Mouse (Mus musculus) adrenal gland, adult 18-20 months (tissue): Measurements from ENCODE around the gene Met. TPM values are rescaled to one million over a fixed set of nuclear protein-coding genes. Genes with fewer than 3 reads are reported as not detected.

Experiments used
- DNase-seq, 2 experiments: peaks; one replicate each; pipeline ENCODE4 v3.0.0; 2021 to 2022; ENCODE audit warnings: low spot score in 2 of 2
- total RNA-seq, 2 experiments: library from RNA; stranded (reverse); gene quantifications; 1 replicate in 1 of 2; 2 replicates in 1 of 2; pipeline ENCODE4 v1.2.3; 2021

Gene Met
- total RNA-seq, 2 experiments from 2014 or later, result 8.1 to 10.5 TPM

GRCm38 (mm10) chr6:17490786-17491185 is 27.2 kb downstream of the Met start:
- no peak for DNase-seq

DNA sequence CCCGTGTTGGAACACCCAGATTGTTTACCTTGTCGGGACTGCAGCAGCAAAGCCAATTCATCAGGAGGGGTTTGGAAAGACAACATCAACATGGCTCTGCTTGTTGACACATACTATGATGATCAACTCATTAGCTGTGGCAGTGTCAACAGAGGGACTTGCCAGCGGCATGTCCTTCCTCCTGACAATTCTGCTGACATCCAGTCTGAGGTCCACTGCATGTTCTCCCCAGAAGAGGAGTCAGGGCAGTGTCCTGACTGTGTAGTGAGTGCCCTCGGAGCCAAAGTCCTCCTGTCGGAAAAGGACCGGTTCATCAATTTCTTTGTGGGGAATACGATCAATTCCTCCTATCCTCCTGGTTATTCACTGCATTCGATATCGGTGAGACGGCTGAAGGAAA is 27.9 kb downstream of the Met start:
- no peak for DNase-seq

DNA sequence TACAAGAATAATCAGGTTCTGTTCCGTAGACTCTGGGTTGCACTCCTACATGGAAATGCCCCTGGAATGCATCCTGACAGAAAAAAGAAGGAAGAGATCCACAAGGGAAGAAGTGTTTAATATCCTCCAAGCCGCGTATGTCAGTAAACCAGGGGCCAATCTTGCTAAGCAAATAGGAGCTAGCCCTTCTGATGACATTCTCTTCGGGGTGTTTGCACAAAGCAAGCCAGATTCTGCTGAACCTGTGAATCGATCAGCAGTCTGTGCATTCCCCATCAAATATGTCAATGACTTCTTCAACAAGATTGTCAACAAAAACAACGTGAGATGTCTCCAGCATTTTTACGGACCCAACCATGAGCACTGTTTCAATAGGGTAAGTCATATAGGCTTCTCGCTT is 28.5 kb downstream of the Met start:
- DNase-seq, result no peak

- DNase-seq, result no peak
Observed at GRCm38 (mm10) chr6:17495413-17495812, 31.8 kb downstream of the Met start.

DNA sequence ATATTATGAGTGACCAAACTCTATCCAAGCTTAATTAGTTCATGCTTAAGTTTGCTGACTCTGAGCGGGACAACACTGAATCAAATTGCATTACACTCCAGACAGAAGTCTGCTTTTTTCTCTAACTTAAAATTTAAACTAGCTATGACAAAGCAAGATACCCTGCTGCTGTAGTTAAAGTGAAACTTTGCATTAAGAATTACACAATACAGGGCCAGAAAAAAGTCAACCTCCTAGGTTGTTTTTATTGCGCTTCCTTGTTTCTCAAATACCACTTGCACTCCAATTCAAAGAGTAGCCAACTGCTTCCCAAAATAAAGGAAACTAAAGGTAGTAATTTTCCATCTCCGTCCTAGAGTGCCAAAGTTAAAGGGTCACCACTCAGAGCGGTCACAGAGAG is 33.8 kb downstream of the Met start:
- no peak for DNase-seq

GRCm38 (mm10) chr6:17498801-17499200 is 35.2 kb downstream of the Met start:
- DNase-seq, result no peak

- no peak for DNase-seq
Observed at GRCm38 (mm10) chr6:17501440-17501839, 37.8 kb downstream of the Met start.

GRCm38 (mm10) chr6:17502311-17502710 is 38.7 kb downstream of the Met start:
- DNase-seq, result no peak

DNA sequence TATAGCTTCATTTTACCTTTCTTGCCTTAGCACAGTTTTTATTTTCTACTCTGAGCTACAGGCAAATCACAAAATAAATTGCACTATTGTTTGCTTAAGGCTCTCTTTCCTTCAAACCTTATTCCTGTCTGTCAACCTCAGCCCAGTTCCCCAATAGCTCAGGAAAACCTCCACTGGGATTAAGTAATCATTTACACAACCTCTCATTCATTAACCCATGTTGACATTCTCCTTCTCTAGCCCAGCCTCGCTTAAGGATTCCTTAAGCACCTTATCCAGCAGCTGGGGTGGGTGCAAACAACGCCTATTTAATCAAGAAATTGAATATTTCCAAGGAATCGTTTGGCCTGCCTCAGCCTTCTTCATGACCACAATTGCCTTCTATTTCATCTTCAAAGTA is 40.1 kb downstream of the Met start:
- no peak for DNase-seq

GRCm38 (mm10) chr6:17505530-17505929 is 41.9 kb downstream of the Met start:
- no peak for DNase-seq

DNA sequence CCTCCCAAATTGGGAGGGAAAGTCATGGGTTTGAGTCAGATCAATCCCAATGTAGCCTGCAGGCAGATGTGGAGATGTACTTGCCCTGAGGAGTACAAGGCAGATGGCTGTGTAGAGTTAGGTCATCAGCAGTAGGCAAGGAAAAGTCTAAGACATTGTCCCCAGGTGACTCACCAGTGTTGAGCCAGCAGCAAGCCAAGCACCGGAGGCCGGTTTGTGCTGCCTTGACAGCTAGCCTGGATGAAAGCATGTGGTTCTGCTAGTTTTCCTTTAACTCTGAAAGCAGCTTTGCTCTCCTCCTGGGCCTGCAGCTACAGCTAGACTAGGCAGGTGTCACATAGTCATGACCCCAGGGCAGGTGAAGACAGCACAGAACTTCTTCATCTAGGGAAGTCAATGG is 43.2 kb downstream of the Met start:
- DNase-seq, result no peak

DNA sequence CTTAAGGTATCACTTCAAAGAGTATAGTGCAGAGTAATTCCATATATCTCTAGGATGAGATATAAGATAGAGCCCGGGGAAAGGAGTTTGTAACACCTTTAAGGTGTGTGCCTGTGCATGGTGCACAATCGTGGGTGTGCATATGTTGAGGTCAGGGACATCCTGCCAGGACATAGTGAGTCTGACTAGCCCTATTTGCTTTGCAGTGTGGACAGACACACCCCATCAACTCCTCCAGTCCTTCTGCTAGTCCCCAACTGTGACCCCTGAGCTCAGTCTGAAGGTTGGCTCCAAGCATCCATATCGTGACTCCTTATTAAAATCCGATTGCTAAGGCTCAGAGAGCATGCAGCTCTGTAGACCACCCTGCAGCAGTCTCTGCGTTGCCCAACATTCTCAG is 44.6 kb downstream of the Met start:
- no peak for DNase-seq

DNA sequence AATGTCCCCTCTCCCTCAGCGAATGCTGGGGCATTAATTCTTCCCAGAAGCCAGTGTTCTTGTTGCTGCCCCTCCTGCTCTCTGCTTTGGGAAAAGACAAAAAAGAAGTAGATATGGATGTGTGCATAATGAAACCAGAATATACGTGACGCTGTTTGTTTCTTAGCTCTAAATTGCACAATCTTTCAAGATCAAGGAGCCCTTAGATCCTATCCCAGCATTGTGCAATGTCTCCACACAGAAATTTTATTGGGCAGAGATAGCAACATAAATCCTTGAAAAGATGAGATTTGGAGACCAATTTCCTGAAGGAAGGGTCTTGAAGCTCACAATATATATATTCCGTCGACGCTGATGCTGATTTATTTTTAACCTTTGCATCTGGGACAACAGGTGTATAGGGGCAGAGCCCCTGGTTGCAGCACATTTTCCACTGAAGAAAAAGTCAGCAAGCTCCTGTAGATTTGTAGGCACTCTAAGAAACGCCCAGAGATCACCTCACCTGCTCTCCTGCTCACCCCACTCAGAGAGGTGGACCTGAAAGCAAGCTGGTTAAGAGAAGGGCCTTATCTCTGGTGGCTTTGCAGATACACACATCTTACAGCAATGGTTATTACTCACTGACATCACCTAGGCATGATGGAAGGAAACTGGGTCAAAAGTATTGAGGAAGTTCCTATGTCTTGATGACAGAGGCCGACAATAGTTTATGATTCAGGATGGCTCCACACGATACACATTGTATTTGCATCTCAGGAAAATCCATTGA is 45.2 kb downstream of the Met start:
- no peak for DNase-seq

DNA sequence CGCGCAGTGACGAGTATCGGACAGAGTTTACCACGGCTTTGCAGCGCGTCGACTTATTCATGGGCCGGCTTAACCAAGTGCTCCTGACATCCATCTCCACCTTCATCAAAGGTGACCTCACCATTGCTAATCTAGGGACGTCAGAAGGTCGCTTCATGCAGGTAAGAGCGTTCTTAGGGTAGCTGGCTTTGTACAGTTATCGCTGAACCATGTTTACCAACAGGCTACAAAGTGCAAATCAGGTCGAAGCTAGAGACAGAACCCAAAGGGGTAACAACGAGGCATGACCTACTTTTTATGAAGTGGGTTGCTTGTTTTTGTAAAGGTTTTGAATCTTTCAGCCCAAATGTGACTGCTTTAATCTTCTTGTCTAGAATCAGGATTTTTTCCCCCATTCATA is 49.8 kb downstream of the Met start:
- DNase-seq, result no peak

DNA sequence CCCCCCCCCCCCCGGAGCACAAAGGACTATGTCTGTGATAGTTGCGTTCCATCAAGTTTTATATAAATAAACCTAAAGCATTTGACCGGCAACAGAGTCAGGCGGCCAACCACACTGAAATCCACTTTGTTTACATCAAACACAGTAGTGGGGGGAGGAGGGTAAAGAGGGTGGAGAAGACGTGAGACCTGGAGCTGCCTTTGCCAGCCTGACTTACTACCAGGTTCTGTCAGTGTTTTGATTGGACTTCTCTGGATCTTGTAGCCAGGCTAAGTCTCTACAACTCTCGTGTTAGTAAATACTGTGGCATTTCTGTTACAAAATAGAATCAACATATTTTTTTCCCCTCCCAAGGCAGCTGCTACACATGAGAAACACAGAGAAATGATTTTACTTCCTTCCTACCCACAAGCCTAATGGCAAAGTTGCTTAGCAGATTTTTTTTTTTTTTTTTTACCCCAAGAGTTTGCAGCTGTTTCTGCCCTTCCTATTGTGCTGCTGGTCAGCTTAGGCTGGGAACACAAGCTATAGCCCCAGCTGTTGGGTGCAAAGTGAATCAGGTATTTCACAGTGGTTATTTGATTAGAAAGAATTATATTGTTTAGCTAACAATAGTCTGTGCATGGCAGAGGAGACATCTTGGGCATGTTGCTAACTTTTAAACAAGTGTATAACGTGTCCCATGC is 52.3 kb downstream of the Met start:
- no peak for DNase-seq

DNA sequence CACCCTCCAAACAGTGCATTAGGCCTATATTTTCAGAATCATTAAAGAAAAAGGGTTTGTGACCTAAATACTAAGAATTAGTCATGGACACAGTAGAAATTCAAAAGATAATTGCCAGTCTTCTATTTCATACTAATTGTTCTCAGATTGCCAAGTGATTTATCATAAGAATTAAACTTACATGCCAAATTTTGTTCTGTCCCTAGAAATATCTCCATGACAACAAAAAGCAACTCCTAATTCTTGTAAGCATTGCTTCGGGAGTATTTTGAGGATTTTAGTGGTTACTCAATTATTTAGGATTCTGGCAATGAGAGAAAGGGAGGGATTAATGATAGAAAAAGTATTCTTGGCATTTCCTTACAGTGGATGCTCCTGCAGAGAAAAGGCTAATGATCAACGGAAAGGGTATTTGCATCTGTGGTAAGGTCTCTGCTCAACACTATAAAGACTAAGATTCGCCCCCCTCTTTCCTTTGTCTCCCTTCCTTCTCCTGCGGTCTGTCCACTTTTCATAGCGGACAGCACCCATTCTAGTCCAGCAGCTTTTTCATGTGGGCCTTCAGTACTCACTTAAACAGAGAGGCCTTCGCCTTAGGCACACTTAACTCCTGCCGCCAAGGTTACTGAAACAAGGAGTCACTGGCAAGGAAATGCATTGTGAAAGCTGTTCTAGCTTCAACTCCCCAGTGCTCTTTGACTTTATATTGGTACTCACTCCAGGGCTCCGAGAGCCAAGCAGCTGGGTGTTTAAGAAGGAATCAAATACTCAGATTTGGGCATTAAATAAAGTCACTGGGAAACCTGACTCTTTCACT is 58.5 kb downstream of the Met start:
- no peak for DNase-seq

DNA sequence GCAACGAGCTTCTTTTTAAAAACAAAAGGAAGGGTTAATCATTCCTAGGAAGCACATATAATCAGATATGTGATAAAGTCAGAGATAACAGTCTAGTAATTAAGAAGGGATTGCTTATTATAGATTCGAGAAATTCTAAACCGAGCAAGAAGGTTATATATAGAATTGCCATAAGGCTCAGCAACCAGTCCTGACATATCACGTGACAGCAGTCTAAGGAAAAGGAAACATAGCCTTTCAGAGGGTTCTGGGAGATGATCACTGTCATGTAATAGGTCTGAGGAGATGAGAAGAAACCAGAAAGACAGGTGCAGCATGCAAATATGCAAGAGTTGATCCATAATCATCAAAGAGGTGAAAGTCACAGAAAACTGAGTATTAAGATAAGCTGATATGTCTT is 59.3 kb downstream of the Met start:
- DNase-seq, result no peak

- no peak for DNase-seq
Observed at GRCm38 (mm10) chr6:17529490-17530269, 66.1 kb downstream of the Met start.

DNA sequence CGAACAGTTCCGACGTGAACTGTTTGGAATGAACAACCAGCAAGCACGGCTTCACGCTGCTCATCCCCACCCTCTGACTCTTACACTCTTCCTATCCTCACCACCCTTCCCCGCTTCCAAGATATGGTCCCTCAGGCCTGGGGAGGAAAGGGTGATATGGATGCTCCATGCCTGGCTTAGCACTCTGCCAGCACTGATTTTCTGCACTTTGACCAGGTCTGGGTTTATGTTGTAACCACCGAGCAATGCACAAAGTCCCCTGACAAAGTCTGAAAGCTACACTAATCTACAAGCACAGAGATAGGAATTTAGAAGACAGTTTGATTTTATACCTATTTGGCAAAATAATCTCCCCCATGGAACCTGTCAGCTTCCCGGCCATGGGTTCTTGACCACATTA is 78.0 kb downstream of the Met start:
- DNase-seq, result no peak

DNA sequence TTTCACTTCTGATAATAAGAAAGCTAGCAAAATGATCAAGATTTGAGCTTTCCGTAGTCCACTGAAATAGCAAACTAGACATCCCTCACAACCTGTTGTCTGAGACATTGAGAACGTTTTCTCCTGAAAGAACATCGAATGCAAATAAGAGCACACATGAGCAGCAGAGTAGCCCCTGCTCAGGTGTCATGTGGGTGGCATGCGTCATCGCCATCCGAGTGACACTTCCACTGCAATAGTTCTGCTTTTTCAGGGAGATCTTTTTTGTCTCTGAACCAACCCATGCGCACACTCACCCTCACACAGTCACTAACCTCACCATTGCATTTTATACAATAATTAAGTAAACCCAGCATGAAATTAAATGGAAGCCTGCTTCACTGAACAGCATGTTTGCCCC is 78.8 kb downstream of the Met start:
- no peak for DNase-seq

- no peak for DNase-seq
Observed at GRCm38 (mm10) chr6:17545480-17545879, 81.9 kb downstream of the Met start.
